Mouse (Mus musculus): ENCODE measurements around the gene Slc25a19.

Slc25a19 gene

DNA sequence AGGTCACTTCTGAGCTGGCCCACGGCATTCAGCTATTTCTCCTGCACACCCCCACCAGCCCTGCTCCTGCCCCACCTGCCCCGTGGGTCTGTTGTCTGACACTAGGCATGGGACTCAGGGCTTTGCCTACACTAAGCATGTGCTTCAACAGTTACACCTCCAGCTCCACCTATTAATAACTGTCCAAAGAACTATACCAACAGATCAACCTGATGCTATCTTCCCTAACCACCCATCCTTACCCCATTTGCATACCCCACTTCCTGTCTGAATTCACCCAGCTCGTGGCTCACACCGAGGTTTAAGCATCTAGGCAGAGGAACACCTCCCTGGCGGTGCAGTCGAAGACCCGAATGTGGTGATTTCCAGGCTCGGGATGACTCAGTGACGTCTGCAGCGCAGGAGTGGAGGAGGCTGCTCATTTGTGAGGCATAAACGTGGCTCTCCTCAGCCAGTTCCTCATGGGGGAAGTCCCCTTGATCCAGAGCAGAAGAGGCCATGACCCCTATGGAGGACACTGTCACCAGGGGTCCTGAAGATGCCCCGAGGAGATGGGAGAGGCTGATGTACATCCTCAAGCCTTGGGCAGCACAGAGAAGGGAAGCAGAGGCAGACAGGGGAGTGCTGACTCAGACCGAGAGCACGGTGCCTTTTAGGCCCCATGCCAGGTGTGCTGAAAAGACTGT lies 13.0 kb upstream of the Slc25a19 start:
- peak in 1 of 2 experiments; percentile 48 for DNase-seq (ENCODE audit: low spot score in 2 of 2)

GRCm38 (mm10) chr11:115640311-115640828 lies 12.3 kb upstream of the Slc25a19 start:
- no peak for DNase-seq (ENCODE audit: low spot score in 2 of 2)

DNA sequence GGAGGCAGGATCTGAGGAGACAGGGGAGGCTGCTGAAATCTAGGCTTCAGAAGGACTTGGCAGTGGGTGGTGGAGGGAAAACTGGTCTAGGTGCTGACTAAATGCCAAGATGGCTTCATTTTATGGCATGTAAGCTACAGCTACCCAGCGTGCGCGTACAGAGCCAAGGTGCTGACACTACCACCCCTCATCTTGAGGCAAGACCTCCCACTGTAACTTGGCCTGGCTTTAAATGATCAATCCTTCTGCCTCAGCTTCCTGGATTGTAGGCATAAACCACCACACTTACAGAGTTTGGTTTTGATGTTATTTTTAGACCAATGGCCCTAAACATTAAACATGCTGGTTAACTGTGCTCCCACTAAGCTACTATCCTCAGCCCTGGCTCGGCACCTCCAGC lies 11.4 kb upstream of the Slc25a19 start:
- no peak for DNase-seq (ENCODE audit: low spot score in 2 of 2)

DNA sequence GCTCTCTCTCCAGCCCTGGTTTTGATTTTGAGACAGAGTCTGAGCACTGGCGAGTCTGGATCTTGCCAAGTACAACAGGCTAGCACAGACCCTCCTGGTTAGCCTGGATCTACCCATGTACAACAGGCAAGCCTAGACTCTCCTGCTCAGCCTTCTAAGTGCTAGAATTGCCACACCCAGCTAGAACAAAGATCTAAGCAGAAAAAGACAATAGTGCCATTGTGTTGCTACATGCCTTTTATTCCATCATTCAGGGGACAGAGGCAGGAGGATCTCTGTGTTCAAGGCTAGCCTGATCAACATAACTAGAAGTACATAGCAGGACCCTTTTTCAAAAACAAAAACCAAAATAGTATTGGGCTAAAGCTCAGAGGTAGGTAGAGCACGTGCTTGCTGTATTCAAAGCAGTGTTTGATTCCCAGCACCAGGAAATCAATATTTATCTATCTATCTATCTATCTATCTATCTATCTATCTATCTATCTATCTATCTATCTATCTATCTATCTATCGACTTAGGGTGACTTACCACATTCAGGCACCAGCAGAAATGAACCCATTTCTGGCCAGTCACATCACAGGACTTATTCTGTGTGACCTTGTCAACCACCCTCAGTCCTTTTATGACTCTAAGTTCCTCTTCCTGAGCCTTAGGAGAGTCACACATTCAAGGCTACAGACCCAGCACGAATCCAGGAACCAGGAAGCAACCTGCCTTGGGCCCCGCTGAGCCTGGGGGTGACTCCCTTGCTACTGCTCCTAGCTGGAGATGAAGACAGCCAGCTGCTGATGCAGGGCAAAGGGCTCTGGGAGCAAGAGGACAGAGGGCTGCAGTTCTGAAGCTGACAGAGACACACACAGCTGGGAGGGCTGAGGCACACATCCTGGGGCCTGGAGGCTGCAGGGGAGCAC lies 10.7 kb upstream of the Slc25a19 start:
- no peak for DNase-seq (ENCODE audit: low spot score in 2 of 2)

DNA sequence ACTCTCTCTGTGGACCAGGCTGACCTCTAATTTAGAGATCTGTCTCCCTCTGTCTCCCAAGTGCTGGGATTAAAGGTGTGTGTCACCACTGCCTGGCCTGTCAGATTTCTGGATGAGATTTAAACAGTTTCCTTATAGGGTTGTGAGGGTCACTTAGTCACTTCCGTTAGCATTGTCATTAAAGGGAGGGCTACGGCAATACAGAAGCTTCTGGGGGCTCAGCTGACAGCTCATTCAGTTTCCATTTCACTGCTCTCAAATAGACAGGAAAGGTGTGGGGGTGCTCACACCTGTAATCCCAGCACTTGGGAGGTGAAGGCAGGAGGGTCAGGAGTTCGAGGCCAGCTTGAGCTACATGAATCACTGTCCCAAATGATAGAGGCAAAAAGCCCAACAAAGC lies 8.9 kb upstream of the Slc25a19 start:
- DNase-seq (ENCODE audit: low spot score in 2 of 2): no peak

GRCm38 (mm10) chr11:115635484-115635883 lies 7.4 kb upstream of the Slc25a19 start:
- no peak for DNase-seq (ENCODE audit: low spot score in 2 of 2)

GRCm38 (mm10) chr11:115635041-115635440 lies 6.9 kb upstream of the Slc25a19 start:
- no peak for DNase-seq (ENCODE audit: low spot score in 2 of 2)

- no peak for DNase-seq (ENCODE audit: low spot score in 2 of 2)
These were observed 6.0 kb upstream of the Slc25a19 start for GRCm38 (mm10) chr11:115634109-115634508.

DNA sequence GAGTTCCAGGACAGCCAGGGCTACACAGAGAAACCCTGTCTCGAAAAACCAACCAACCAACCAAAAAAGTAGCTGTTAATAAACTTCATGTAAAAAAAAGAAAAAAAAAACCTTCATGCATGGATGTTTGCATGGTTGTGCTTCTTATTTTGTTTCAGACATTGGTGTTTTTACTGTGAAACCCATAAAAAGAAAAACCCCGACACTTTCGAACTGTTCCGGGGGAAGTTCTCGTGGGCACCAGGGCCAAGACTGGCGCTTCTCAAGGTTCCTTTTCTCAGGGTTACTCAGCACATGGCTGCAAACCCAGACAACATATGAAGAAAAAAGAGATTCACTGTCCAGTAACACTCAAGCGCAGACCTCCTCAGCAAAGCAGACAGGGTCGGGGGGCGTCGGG lies 4.8 kb upstream of the Slc25a19 start:
- DNase-seq (ENCODE audit: low spot score in 2 of 2): no peak

GRCm38 (mm10) chr11:115632247-115632646 lies 4.2 kb upstream of the Slc25a19 start:
- no peak for DNase-seq (ENCODE audit: low spot score in 2 of 2)

- peak in 1 of 2 experiments; percentile 50 for DNase-seq (ENCODE audit: low spot score in 2 of 2)
These were observed 3.4 kb upstream of the Slc25a19 start for GRCm38 (mm10) chr11:115631505-115631890.

DNA sequence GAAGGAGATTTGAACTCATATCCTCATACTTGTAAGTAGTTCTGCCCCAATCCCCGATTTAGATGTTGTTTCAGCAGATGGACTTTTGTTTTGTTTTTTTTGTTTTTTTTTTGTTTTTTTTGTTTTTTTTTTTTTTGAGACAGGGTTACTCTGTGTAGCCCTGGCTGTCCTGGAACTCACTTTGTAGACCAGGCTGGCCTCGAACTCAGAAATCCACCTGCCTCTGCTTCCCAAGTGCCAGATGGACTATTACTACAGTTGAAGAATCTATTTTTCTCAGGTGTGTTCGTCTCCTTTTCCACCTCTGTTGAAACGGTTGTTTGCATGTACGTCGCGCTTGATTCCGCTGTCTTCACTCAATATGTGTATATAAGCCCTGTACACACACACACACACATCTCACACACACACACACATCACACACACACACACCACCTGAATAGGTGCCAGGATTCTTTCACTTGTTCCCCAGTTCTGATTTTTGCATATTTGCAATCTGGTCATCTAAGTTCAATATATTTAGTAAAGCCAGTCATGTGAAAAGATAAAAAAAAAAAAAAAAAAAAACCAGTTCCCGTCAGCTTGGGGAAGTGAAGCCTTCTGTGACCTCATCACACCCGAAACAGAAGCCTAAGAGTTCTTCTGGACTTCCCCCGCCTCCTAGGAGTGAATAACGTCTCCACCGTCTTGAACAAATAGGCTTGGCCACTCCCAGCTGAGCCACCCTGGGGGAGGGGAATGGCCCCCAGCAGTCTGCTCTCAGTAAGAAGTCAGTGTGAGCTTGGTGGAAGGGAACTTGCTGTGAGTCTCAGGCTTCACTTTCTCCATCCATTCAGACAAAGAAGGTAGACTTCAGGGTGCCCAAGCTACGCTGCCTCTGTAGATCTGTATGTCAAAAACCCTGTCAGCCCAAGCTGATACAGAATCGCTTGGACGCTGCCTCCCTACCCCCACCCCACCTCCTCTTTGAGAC lies 2.7 kb upstream of the Slc25a19 start:
- DNase-seq (ENCODE audit: low spot score in 2 of 2): no peak

DNA sequence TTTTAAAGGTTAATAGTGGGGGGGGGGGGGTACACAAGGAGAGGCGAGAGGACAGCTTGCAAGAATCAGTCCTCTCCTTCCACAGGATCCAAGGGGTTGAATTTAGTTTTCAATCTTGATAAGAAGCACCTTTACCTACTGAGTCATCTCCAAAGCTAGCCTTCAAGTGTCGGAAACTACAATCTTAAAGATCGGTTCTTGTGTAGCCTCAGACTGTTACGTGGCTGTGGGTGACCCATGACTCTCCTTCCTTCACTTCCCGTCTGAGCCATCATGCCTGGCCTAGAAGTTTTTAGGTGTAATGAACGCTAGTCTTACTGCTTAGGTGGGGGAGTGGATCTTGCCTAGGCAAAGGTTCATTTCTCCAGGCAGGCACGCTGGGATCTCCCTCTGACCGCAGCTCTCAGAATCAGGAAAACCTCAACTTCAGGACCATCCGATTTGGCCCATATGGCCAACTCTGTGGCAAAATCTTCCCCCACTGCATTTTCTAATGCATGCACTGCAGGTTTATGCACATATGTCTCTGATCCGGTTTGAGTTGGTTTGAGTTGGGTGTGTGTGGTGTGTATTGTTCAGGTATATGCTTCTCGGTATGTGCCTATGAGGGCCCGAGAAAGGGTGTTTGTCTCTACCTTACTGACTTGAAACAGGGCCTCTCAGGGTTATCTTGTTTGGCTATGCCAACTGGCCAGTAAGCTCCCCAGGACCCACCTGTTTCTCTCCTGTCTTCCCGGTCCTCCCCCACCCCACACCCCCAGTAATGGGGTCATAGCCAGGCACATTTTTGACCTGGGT lies 1.8 kb upstream of the Slc25a19 start:
- DNase-seq (ENCODE audit: low spot score in 2 of 2): no peak

- no peak for DNase-seq (ENCODE audit: low spot score in 2 of 2)
These were observed 488 bp upstream of the Slc25a19 start for GRCm38 (mm10) chr11:115628465-115629101.

DNA sequence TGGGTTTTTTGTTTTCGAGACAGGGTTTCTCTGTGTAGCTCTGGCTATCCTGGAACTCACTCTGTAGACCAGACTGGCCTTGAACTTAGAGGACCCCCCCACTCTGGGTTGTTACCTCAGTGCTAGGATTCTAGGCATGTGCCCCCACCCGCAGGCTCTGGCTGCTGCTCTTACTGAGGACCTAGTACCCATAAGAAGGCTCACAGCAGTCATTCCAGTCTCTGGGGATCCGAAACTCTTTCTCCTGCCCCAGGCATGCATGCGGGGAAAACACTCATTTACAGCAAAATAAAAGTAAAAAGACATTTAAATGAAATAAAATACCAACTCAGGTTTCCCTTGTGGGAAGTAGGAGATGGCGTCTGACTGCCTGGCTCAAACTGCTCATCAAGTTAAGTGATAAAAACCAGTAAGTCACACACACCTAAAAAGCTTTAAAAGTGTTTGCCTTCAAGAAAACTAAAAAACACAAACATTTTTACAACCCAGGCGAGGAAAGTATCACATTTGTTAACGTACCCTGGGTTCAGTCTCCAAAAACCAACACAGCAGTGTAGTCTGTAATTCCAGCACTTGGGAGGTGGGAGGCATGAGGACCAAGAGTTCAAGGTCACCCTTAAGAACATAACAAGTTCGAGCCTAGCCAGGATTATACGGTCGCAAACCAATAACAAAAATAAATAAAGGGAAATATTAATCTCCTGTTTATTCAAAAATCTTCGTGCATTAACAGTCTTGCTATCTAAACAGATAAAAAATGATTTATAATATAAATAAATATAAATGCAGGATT lies 1.1 kb downstream of the Slc25a19 start:
- no peak for DNase-seq (ENCODE audit: low spot score in 2 of 2)

GRCm38 (mm10) chr11:115625877-115626276 lies 2.2 kb downstream of the Slc25a19 start:
- no peak for DNase-seq (ENCODE audit: low spot score in 2 of 2)

GRCm38 (mm10) chr11:115623487-115624070 lies 4.5 kb downstream of the Slc25a19 start:
- DNase-seq (ENCODE audit: low spot score in 2 of 2): no peak

GRCm38 (mm10) chr11:115619949-115620348 lies 8.1 kb downstream of the Slc25a19 start:
- DNase-seq (ENCODE audit: low spot score in 2 of 2): no peak
